Mouse (Mus musculus): Measurements from ENCODE around the gene Phactr2.

The Phactr2 gene

GRCm38 (mm10) chr10:13448283-13449045, 25.7 kb downstream of the Phactr2 start:
- 88% methylated on average over 7 of the region's 7 CpGs for WGBS

GRCm38 (mm10) chr10:13446791-13447249, 27.4 kb downstream of the Phactr2 start:
- 55% methylated on average over 3 of the region's 3 CpGs for WGBS

GRCm38 (mm10) chr10:13444257-13444656, 30.0 kb downstream of the Phactr2 start:
- WGBS: 88% methylated on average over 5 of the region's 5 CpGs

GRCm38 (mm10) chr10:13443647-13444046, 30.6 kb downstream of the Phactr2 start:
- 91% methylated on average over 6 of the region's 6 CpGs for WGBS

DNA sequence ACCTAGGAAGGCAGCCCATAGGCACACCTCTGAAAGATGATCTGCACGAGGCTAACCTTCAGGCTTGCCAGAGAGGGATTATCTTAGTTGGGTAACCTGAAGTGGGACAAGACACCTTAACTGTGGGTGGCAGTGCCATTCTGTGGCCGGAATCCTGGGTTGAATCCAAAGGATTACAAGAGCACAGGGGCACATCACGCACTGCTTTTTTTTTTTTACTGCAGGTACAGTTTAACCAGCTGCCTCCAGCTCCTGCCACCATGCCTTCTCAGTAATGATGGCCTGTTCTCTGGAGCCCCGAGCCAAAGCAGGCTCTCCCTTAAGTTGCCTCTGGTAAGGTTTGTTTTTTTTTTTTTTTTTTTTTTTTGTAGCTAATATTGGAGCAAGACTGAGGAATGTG, 33.9 kb downstream of the Phactr2 start:
- 90% methylated on average over 4 of the region's 4 CpGs for WGBS

DNA sequence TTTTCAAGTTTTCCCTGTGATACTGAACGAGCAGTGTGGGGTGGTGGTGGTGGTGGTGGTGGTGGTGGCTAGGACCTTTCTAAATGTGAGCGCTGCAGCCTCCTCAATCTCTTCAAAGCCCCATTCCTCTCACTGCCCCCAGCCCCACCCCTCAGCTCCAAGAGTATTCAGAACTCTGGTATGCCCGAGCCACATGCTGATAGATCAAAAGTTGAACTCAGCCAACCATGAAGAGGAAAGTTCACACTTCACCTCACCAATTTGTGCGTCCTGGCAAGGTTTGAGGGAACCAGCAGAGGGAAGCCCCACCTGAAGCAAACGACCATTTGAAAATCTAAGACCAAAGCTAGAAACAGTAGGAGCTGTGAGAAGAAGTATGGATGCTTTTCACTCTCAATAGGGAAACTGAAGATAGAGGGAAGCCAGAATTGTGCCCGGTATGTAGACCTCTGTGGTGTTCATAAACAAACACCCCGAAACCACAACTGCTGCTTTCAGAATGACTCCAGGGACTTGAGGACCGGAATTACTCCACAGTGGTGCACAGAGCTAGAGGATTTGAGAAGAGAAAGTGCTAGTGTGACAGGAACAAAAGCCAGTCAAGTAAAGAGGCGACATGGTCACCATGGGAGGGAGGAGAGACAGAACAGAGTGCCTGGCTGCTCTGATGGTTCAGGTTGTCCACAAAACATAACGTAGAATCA, 35.9 kb downstream of the Phactr2 start:
- 65% methylated on average over 10 of the region's 10 CpGs for WGBS

DNA sequence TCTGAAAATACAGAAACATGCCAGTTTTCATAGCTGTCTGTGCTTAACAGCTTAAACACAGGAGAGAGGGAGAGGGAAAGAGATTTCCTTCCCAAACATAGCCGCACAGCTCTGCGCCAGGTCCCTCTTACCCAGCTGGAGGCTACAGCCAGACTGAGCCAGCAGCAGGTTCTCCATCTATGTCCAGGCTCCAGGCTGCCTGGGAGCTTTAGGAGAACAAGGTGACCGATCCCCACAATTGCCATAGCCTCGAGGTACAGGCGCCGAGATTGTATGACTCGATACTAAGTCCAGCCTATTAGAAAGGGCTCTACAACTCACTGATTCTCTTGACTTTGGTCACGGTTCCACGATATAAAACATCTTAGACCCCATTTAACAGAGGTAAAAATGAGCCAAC, 37.2 kb downstream of the Phactr2 start:
- WGBS: 88% methylated on average over 9 of the region's 9 CpGs

DNA sequence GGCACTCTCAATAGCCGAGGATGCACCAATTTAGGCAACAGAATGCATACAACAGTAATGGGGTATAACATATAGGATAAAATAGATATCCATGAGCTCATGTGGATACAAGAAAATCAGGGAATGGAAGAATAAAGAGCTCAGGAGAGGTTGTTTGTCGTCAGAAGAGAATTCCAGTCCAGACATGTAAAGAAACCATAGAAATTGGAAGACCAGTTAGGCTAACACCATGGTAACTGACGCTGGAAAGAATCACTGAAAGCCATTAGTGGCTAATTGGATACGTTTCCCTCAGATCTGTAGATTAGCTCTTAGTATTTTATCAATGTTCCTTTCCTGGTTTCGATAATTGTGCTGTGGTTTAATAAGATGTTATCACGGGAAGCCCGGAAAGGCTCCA, 41.2 kb downstream of the Phactr2 start:
- 66% methylated on average over 7 of the region's 7 CpGs for WGBS

DNA sequence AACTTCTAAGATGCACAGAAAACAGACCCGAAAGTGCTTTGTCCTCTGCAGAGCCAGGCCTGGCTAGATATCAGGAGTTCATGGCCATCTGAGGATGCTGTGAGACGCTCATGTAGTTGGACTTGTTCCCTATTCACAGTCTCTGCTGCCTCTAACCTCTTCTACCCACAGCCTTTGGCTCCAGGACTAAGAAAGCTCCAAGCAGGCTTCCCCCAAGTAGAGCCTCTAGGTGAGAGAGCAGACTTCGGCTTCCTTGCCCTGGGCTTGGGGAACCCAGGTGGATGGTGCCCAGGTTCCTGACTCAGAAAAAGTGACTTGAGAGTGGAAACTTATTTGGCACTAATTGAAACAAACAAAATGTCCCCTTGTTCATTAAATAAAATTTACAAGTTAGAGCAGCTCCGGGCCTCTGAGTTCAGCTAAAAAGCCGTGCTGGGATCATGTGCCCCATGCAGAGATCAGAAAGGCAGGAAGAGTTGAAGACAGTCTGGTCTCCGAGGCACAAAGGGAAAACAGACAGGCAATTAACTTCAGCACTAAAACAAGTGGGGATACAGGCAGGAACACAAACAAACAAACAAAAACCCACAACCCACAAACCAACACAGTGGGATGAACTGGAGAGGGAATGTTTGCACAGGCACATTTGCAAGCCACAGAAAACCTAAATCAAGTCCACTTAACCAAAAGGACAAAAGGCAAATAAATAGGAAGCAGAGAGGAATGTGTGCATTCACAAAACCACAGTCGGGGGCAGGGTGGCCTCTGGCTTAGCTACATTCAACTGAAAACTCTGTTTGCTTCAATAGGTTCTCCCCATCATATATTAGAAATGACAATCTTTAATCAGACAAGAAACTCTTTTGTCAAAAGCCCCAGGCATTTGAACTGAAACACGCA, 42.3 kb downstream of the Phactr2 start:
- WGBS: 77% methylated on average over 8 of the region's 8 CpGs

DNA sequence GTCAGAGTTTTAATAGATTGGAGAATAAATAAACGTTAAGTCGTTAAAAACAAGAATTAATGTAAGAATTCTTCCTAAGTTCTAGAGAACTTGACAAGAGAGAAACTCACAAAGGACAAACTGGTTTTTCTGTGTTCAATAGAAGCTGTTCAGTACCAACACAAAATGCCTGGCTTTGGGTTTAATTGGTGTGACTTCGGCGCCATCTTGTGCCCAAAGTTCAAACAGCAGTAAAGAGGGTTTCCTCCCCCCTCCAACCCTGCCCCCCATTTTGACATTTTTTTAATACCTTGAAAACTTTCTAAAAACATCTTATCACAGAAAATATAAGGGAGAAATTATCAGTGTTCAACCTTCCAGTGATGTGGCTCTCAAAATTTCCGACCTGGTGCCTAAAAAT, 44.4 kb downstream of the Phactr2 start:
- WGBS: 6% methylated on average over 5 of the region's 5 CpGs

- WGBS: 30% methylated on average over 13 of the region's 13 CpGs
Observed at GRCm38 (mm10) chr10:13429240-13429639, 45.0 kb downstream of the Phactr2 start.

DNA sequence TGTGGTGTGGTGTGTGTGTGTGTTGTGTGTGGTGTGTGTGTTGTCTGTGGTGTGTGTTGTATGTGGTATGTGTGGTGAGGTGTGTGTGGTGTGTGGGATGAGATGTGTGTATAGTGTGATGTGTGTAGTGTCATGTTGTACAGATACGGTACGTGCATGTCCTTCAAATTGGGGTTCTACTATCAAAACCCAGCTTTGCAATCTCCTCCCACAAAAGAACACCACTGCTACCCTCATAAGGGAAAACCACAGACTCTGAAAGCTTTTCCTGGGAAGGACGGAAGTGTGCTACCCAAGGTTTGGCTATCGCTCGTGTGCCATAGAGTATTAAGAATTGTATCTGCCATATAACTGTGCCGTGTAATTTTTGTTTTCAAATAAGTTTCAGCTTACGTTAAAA, 45.7 kb downstream of the Phactr2 start:
- WGBS: 81% methylated on average over 7 of the region's 7 CpGs

DNA sequence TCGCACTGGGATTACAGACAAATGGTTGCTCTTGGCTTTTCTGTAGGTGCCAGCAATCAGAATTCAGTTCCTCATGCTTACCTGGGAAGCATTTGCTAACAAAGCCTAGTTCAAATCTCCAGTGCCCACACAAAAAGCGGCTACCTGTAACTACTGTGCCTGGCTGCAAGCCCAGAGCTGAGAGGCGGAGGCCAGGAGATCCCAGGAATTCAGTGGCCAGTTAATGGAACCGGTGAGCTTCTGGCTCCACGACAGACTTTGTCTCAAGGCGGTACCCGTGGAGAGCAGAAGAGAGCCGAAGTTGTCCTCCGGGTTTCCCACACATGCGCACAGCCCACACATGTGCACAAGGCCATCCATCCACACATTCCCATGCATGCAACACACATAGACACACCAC, 46.6 kb downstream of the Phactr2 start:
- WGBS: 74% methylated on average over 10 of the region's 10 CpGs

DNA sequence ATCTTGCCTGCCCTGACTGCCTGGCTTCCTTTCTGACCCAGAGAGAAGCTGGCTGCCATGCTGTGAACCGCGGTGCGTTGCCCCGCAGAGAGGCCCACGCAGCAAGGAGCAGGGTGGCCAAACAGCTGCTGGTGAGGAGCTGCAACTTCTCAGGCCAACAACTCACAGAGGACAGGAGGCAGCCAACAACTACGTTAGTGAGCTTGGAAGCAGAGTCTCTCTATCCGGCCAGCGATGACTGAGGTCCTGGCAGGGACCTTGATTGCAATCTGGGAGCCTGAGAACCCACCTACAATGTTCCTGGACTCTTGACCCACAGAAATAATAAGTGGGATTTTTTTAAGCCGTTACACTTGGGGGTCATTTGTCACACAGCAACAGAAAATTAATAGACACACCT, 49.0 kb downstream of the Phactr2 start:
- 91% methylated on average over 9 of the region's 9 CpGs for WGBS

GRCm38 (mm10) chr10:13424508-13424907, 49.7 kb downstream of the Phactr2 start:
- 87% methylated on average over 17 of the region's 17 CpGs for WGBS

DNA sequence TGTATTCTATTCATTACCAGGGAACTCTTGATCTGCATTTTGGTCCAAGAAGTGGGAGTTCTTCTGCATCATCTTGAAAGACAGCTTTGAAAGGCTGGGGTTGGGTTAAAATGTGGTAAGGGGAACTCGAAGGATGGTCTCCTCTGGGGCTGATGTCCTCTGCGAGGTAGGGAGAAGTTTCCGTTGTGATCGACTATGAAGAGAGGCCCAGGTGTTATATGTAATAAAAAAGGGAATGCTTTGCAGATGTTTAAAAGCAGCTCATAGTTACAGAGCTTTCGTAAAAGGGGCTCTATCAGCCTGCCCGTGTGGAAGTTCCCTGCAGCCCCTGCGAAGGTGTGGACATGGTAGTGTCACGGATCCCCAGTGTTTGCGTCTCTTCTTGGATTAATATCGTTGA, 50.2 kb downstream of the Phactr2 start:
- WGBS: 94% methylated on average over 10 of the region's 10 CpGs

DNA sequence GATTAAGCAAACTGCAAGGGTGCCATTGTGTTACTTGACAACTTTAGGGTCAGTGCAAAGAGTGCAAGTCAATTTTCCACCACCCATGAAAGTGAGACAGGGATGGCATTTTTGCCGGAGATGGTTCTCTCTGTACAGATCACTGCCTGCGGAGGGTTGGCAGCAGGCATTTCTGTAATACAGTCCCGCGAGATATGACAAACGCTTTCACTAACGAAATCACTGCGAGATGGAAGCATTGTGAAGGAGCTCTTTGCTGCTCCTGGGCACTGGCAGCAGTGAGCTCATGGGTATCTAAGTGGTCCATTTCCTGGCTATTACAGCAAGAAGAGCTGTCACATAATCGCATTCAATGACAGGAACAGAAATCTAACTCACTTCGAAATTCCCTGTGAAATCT, 52.1 kb downstream of the Phactr2 start:
- 70% methylated on average over 9 of the region's 9 CpGs for WGBS

DNA sequence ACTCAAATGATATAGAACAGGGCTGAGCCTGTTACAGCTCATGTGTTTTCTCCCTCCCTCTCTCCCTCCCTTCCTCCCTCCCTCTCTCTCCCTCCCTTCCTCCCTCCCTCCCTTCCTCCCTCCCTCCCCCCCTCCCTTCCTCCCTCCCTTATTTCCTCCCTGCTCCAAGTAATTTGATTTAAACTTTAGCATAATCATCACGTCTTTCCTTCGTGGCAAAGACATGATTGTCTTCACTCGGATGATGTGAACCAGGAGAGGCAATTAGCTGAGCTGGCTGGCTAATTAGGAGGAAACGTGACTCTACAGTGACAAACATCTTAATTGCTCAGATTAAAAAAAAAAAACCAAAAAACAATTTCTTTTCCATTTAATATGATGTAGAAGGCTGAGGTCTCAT, 55.0 kb downstream of the Phactr2 start:
- 54% methylated on average over 4 of the region's 4 CpGs for WGBS

DNA sequence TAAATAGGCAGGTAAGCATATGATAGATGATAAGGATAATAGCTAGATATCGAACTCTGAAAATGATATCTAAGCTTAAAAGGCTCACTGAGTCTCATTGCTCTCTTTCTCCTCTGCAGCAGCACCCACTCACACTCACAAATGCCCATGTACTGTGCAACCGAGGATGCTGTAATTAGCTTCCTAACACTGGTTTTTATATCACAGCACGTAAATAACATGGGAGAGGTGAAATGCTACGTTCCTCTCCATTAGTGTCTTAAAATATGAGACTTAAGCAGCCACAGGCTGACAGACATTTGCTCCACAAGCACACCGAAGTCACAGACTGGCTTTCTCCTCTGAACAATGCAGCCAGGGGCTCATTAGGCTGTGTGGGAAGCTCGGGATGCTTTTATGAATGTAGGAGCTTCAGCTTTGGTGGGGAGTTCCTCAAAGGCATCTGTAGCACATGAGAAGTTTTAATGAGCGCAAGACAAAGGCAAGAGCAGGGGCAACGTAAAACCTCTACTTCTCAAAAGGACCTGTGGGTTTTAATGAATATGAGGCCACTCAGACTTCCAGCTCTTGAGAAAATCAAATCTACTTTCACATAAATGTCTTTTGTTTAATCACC, 58.6 kb downstream of the Phactr2 start:
- 52% methylated on average over 8 of the region's 8 CpGs for WGBS

GRCm38 (mm10) chr10:13412202-13412923, 61.8 kb downstream of the Phactr2 start:
- 72% methylated on average over 19 of the region's 19 CpGs for WGBS

DNA sequence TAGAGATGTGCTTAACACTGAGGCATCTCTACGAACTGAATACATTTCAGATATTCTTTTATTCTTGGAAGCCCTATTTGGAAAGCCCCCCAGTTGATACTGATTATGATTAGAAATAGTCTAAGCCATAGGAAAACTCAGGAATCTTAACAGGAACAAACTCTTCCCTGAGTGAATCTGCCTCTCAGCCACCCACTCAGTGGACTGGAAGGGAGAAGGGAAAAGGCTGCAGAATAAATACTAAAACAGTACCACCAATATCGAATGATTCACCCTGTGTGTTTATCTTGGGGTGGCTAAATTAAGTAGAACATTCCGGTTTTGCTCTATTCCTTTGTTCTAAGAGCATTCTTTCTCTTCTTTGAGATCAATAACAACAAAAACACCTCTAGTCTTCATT, 63.2 kb downstream of the Phactr2 start:
- WGBS: 68% methylated on average over 3 of the region's 3 CpGs
